ENCODE assay signal across 8 mouse cellular contexts in the genomic region with DNA sequence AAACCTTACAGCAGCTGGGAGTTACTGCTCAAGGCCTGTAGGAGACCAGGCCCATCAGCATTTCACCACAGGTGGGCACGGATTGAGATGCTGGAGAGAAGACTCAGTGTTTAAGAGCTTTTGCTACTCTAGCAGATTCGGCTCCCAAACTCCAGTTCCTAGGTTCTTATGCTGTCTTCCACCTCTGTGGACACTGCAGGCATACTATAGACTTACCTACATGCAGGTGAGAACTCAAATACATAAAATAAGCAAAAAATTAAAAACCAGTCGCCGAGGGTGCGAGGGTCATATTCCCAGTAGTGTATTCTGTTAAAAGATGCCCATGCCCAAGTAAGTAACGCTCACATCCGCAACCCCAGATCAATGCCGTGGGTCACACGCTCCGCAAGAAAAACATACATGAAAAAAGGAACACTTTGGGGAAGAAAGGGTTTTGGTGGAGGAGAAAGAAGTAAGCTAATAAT. TPM values are rescaled to one million over a fixed set of nuclear protein-coding genes. Genes with fewer than 3 reads are reported as not detected.
A peak's percentile ranks its signal among the peaks of the same experiment; 100 is the strongest.
DNase-seq lines count a peak whose midpoint lies in the region; ATAC-seq and TF ChIP-seq lines count a peak whose summit lies in the region.

No protein-coding gene starts in this region.

- no peaks in the 10 kb centered on the region for H3K36me3 ChIP-seq in hindbrain, embryonic 15.5 days
- no peaks in the 10 kb centered on the region for H3K36me3 ChIP-seq in midbrain, postnatal 0 days (ENCODE audit: insufficient read depth, low read length)

- 40% methylated on average over 10 of the region's 10 CpGs for WGBS in hindbrain, embryonic 15.5 days
- WGBS in midbrain, postnatal 0 days, result 39% methylated on average over 10 of the region's 10 CpGs

- peaks cover 21% of the 10 kb centered on the region for H3K4me1 ChIP-seq in hindbrain, embryonic 15.5 days (replicated peaks)
- H3K4me1 ChIP-seq in midbrain, postnatal 0 days (ENCODE audit: insufficient read depth, low read length), result peaks cover 6% of the 10 kb centered on the region

- peak overlapping the region; percentile 78 for H3K4me3 ChIP-seq in hindbrain, embryonic 15.5 days
- peak overlapping the region; percentile 54 for H3K4me3 ChIP-seq in midbrain, postnatal 0 days (ENCODE audit: low read depth, low read length)

- DNase-seq in layer of hippocampus, adult 11-12 months (ENCODE audit: low spot score), result peak; percentile 31
- no peak for DNase-seq in layer of hippocampus, postnatal 36 days
- peak; percentile 21 to 29 for DNase-seq in cerebellum, postnatal 25 days
- DNase-seq in midbrain, postnatal 0 days (ENCODE audit: low spot score), result no peak
- DNase-seq in testis, postnatal 10 days (ENCODE audit: low spot score), result no peak
- no peak for DNase-seq in adrenal gland, postnatal 10 days
- DNase-seq in layer of hippocampus, adult 9-11 months, result no peak

- H3K9ac ChIP-seq in hindbrain, embryonic 15.5 days, result peak overlapping the region; percentile 33
- no peak overlapping the region for H3K9ac ChIP-seq in midbrain, postnatal 0 days (replicated peaks; ENCODE audit: low read length, poor library complexity, severe bottlenecking)

- no peaks in the 10 kb centered on the region for H3K27me3 ChIP-seq in hindbrain, embryonic 15.5 days
- H3K27me3 ChIP-seq in midbrain, postnatal 0 days (ENCODE audit: insufficient read depth, low read length), result no peaks in the 10 kb centered on the region

- no peak for TF ChIP-seq CTCF in midbrain, postnatal 0 days (IDR thresholded peaks at IDR 0.05)

- no peaks in the 10 kb centered on the region for H3K9me3 ChIP-seq in hindbrain, embryonic 15.5 days
- no peaks in the 10 kb centered on the region for H3K9me3 ChIP-seq in midbrain, postnatal 0 days (ENCODE audit: low read length)

- ATAC-seq in hindbrain, embryonic 15.5 days (ENCODE audit: low FRiP score, low read depth), result peak; percentile 17
- peak; percentile 5; the same call in 1 of the 2 replicates for ATAC-seq in midbrain, postnatal 0 days (ENCODE audit: low FRiP score)

- H3K27ac ChIP-seq in hindbrain, embryonic 15.5 days (replicated peaks), result no peak overlapping the region
- H3K27ac ChIP-seq in midbrain, postnatal 0 days (ENCODE audit: low read depth, low read length), result no peak overlapping the region

- peak overlapping the region; percentile 92 for H3K4me2 ChIP-seq in hindbrain, embryonic 15.5 days
- peak overlapping the region; percentile 42 for H3K4me2 ChIP-seq in midbrain, postnatal 0 days (ENCODE audit: low read depth, low read length, poor library complexity, severe bottlenecking)

RNA-seq across cellular contexts. Expression of a gene that starts 0.6 kb away (rescaled TPM):
- total RNA-seq in layer of hippocampus, postnatal 36 days (2021), result 100 to 1,000 TPM; 257 to 299 TPM
- polyA plus RNA-seq in hindbrain, embryonic 15.5 days (2015; fragmentation: Nextera tagmentation; extraction: Ambion mirVana), result 444 and 451 TPM in 2 replicates
- total RNA-seq in midbrain, postnatal 0 days (2014; rRNA removed), result 516 and 573 TPM in 2 replicates
- polyA plus RNA-seq in midbrain, postnatal 0 days (2015; fragmentation: Nextera tagmentation; extraction: Ambion mirVana), result 556 and 589 TPM in 2 replicates
- total RNA-seq in adrenal gland, postnatal 10 days (2021), result 100 to 1,000 TPM; 154 to 156 TPM

RNA-seq across cellular contexts. Expression of a gene that starts 15.9 kb away (rescaled TPM):
- not detected for total RNA-seq in layer of hippocampus, postnatal 36 days (2021)
- polyA plus RNA-seq in hindbrain, embryonic 15.5 days (2015; fragmentation: Nextera tagmentation; extraction: Ambion mirVana), result 0.14 TPM in 1 of 2 replicates, not detected in the other
- total RNA-seq in midbrain, postnatal 0 days (2014; rRNA removed), result not detected in 2 replicates
- 0.21 and 0.39 TPM in 2 replicates for polyA plus RNA-seq in midbrain, postnatal 0 days (2015; fragmentation: Nextera tagmentation; extraction: Ambion mirVana)
- not detected for total RNA-seq in adrenal gland, postnatal 10 days (2021)

RNA-seq across cellular contexts. Expression of a gene that starts 43.5 kb away (rescaled TPM):
- 1 to 10 TPM; 2.1 to 2.7 TPM for total RNA-seq in layer of hippocampus, postnatal 36 days (2021)
- 11.6 and 13.7 TPM in 2 replicates for polyA plus RNA-seq in hindbrain, embryonic 15.5 days (2015; fragmentation: Nextera tagmentation; extraction: Ambion mirVana)
- total RNA-seq in midbrain, postnatal 0 days (2014; rRNA removed), result 15.2 and 20.1 TPM in 2 replicates
- 8.9 and 9.2 TPM in 2 replicates for polyA plus RNA-seq in midbrain, postnatal 0 days (2015; fragmentation: Nextera tagmentation; extraction: Ambion mirVana)
- 100 to 1,000 TPM; 108 to 109 TPM for total RNA-seq in adrenal gland, postnatal 10 days (2021)

Comparison
In these comparisons a context has a peak if more than half of its experiments do, and no peak if none do; other contexts are left out.
1. DNase-seq: peak in layer of hippocampus, adult 11-12 months (single experiment) and cerebellum, postnatal 25 days (2 of 2); none in layer of hippocampus, postnatal 36 days (0 of 2), midbrain, postnatal 0 days (single experiment), testis, postnatal 10 days (single experiment), adrenal gland, postnatal 10 days (single experiment) and layer of hippocampus, adult 9-11 months (single experiment).